Mouse (Mus musculus): ENCODE measurements around the gene Retn. TPM values are rescaled to one million over a fixed set of nuclear protein-coding genes. Genes with fewer than 3 reads are reported as not detected.

Gene Retn
- polyA plus RNA-seq, 1 experiment: 0.39 TPM

DNA sequence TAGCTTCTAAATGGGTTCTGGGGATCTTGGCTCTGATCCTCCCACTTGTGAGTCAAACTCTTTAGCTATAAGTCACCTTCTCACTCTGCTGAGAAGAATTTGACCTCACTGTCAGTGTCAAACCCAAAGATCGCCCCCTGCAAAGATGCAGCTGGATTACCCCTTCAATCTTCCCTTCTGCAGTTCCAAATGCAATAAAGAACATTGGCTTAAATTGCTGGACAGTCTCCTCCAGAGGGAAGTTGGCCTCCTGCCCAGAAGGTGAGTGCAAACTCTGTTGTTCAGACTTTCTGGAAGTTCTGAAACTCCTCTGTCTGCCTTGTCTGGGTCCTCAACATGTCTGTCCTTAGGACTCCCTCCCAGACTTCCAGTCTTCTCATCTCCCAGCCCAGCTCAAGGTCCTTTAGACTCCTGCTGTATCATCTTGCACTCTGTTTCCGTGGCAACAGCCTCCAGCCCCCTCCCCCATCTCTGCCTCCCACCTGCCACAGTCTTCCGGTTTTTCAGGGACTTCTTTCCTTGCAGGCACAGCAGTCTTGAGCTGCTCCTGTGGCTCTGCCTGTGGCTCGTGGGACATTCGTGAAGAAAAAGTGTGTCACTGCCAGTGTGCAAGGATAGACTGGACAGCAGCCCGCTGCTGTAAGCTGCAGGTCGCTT, 1.3 kb downstream of the Retn start:
- no peaks in the 10 kb centered on the region for H3K9me3 ChIP-seq
- H3K4me1 ChIP-seq: peaks cover 58% of the 10 kb centered on the region
- TF ChIP-seq GATA1 (IDR thresholded peaks at IDR 0.05; ENCODE audit: borderline replicate concordance, low read length) (no peak), FLI1 (IDR thresholded peaks at IDR 0.05; ENCODE audit: low read length) (no peak)
- H3K4me3 ChIP-seq (replicated peaks): peak overlapping the region; percentile 8
- no peaks in the 10 kb centered on the region for H3K36me3 ChIP-seq (replicated peaks; ENCODE audit: low read length)
- H3K27me3 ChIP-seq (replicated peaks): peaks cover 27% of the 10 kb centered on the region

DNA sequence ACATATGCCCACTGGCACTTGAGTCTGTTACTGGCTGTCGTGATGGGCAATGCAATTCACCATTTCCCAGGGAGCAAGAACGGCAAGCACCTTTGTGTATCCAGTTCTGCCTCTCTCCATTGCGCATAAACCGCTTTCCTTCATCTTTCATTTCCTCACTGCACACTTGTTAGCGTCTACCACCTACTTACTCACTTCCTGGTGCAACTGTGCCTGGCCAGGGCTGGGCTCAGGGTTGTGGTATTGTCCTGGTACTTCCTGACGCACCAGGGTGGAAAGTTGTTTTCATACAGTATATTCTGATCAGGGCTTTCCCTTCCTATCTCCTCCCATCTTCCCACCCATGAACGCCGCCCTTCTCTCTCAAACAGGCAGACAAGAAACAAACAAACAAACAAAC, 5.3 kb downstream of the Retn start:
- H3K27me3 ChIP-seq (replicated peaks): peaks cover 17% of the 10 kb centered on the region
- H3K36me3 ChIP-seq (replicated peaks; ENCODE audit: low read length): no peaks in the 10 kb centered on the region
- no peak for TF ChIP-seq FLI1 (IDR thresholded peaks at IDR 0.05; ENCODE audit: low read length)
- TF ChIP-seq GATA1 (IDR thresholded peaks at IDR 0.05; ENCODE audit: borderline replicate concordance, low read length): no peak
- peak overlapping the region; percentile 67 for H3K4me3 ChIP-seq (replicated peaks)
- H3K4me1 ChIP-seq: peaks cover 57% of the 10 kb centered on the region
- no peaks in the 10 kb centered on the region for H3K9me3 ChIP-seq

DNA sequence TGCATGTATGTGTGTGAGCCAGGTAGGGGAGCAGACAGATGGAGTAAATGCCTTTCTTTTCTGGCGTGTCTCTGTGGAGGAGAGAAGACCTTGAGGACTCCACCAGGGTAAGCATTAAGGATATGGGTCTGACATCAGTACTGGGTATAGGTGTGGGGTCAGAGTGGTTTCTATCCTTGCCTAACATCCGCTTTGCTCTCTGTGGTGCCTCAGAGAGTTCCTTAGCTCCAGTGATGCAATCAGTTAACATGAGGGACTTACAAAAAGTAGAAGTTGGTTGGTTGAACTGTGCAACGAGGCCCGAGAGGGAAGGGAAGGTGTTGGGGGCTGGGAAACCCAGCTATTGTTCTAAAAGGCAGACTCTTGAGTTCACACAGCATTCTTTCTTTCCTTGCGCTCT, 8.8 kb downstream of the Retn start:
- peaks cover 2% of the 10 kb centered on the region for H3K27me3 ChIP-seq (replicated peaks)
- peaks cover 40% of the 10 kb centered on the region for H3K4me1 ChIP-seq
- TF ChIP-seq GATA1 (IDR thresholded peaks at IDR 0.05; ENCODE audit: borderline replicate concordance, low read length) (no peak), FLI1 (IDR thresholded peaks at IDR 0.05; ENCODE audit: low read length) (no peak)
- H3K4me3 ChIP-seq (replicated peaks): no peak overlapping the region
- H3K9me3 ChIP-seq: no peaks in the 10 kb centered on the region
- H3K36me3 ChIP-seq (replicated peaks; ENCODE audit: low read length): no peaks in the 10 kb centered on the region

DNA sequence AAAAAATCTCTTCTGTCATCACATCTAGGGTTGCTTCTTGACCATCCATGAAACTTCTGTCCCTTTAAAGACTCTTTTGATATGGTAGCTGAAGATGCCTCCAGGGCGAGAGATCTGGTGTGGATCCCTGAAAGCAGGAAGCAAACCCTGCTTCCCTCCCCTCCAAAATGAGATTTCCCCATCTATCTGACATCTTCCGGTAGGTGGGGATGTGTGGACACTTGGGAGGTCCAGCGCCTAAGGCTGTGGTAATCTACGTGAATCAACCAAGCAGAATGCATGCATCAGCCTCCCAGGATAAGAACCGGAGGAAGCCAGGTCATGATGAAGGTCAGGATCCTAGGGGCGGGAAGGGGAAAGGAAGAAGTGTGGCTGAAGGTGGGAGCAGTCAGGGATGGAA, 9.9 kb downstream of the Retn start, which contains the start of gene Mcemp1:
TSS of gene Mcemp1 (plus strand) at position 248 of the 400 bp plus-strand sequence.
- Histone ChIP-seq H3K9me3 (no peaks in the 10 kb centered on the region), H3K27me3 (replicated peaks) (peaks cover 2% of the 10 kb centered on the region), H3K36me3 (replicated peaks; ENCODE audit: low read length) (no peaks in the 10 kb centered on the region), H3K4me3 (replicated peaks) (peak within 1 kb of the TSS; percentile 31), H3K4me1 (peaks cover 38% of the 10 kb centered on the region)
- no peak for TF ChIP-seq FLI1 (IDR thresholded peaks at IDR 0.05; ENCODE audit: low read length)
- no peak for TF ChIP-seq GATA1 (IDR thresholded peaks at IDR 0.05; ENCODE audit: borderline replicate concordance, low read length)

DNA sequence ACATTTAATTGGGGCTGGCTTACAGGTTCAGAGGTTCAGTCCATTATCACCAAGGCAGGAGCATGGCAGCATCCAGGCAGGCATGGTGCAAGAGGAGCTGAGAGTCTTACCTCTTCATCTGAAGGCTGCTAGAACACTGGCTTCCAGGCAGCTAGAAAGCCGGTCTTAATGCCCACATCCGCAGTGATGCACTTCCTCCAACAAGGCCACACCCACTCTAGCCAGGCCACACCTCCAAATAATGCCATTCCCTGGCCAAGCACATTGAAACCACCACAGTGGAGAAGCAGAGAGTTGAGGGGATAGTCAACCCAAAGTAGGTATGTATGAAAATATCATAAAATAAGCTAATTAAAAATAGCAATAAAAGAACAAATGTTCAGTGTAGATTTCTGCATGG, 14.8 kb downstream of the Retn start:
- Histone ChIP-seq H3K4me3 (replicated peaks) (peak overlapping the region; percentile 50), H3K9me3 (no peaks in the 10 kb centered on the region), H3K36me3 (replicated peaks; ENCODE audit: low read length) (no peaks in the 10 kb centered on the region), H3K27me3 (replicated peaks) (peaks cover 2% of the 10 kb centered on the region), H3K4me1 (peaks cover 52% of the 10 kb centered on the region)
- TF ChIP-seq GATA1 (IDR thresholded peaks at IDR 0.05; ENCODE audit: borderline replicate concordance, low read length) (no peak), FLI1 (IDR thresholded peaks at IDR 0.05; ENCODE audit: low read length) (no peak)

DNA sequence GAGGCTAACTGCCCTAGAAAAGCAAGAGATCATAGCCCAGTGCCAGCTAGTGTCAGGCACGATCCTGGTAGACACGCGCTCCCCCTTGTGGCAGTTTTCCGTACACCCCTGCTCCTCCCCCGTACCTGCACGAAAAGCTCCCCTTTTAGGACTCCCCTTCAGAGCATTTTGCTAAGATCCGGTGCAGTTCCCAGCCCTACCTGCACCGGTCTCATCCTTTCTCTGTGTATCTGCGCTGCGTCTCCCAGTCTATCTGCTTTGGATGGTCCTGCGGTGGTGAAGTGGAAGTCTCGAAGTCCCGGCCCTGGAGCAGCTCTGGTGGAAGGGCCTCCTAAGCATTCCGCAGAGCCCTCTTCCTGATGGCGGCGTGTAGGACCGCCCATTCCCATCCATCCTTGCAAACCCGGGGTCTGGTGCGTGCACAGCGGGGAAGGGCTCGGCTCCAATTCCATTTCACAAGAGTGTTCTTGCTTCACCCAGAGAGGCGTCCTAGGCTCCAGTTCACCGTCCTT, 16.5 kb downstream of the Retn start, which contains the start of gene Fcor:
TSS of gene Fcor (minus strand) at position 383 of the 512 bp plus-strand sequence.
- Histone ChIP-seq H3K4me3 (replicated peaks) (peak within 1 kb of the TSS; percentile 94), H3K9me3 (no peaks in the 10 kb centered on the region), H3K36me3 (replicated peaks; ENCODE audit: low read length) (no peaks in the 10 kb centered on the region), H3K27me3 (replicated peaks) (peaks cover 2% of the 10 kb centered on the region), H3K4me1 (peaks cover 53% of the 10 kb centered on the region)
- TF ChIP-seq GATA1 (IDR thresholded peaks at IDR 0.05; ENCODE audit: borderline replicate concordance, low read length) (no peak), FLI1 (IDR thresholded peaks at IDR 0.05; ENCODE audit: low read length) (no peak)

DNA sequence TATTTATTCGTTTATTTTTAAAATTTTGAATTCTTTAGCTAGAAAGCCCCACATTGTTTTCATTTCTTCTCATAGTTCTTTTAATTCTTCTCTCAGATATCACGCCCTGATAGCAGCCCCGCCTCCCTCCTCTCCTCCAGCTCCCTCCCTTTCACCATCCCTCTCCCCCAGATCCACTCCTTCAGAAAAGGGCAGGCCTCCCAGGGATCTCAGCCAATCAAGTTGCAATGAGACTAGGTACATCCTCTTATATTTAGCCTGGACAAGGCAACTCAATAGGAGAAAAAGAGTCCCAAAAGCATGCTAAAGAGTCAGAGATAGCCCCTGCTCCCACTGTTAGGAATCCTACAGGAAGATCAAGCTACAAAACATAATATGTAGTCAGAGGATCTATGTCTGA, 19.1 kb downstream of the Retn start:
- peaks cover 15% of the 10 kb centered on the region for H3K36me3 ChIP-seq (replicated peaks; ENCODE audit: low read length)
- peaks cover 80% of the 10 kb centered on the region for H3K4me1 ChIP-seq
- TF ChIP-seq GATA1 (IDR thresholded peaks at IDR 0.05; ENCODE audit: borderline replicate concordance, low read length) (no peak), FLI1 (IDR thresholded peaks at IDR 0.05; ENCODE audit: low read length) (no peak)
- no peaks in the 10 kb centered on the region for H3K9me3 ChIP-seq
- H3K27me3 ChIP-seq (replicated peaks): no peaks in the 10 kb centered on the region
- H3K4me3 ChIP-seq (replicated peaks): no peak overlapping the region

DNA sequence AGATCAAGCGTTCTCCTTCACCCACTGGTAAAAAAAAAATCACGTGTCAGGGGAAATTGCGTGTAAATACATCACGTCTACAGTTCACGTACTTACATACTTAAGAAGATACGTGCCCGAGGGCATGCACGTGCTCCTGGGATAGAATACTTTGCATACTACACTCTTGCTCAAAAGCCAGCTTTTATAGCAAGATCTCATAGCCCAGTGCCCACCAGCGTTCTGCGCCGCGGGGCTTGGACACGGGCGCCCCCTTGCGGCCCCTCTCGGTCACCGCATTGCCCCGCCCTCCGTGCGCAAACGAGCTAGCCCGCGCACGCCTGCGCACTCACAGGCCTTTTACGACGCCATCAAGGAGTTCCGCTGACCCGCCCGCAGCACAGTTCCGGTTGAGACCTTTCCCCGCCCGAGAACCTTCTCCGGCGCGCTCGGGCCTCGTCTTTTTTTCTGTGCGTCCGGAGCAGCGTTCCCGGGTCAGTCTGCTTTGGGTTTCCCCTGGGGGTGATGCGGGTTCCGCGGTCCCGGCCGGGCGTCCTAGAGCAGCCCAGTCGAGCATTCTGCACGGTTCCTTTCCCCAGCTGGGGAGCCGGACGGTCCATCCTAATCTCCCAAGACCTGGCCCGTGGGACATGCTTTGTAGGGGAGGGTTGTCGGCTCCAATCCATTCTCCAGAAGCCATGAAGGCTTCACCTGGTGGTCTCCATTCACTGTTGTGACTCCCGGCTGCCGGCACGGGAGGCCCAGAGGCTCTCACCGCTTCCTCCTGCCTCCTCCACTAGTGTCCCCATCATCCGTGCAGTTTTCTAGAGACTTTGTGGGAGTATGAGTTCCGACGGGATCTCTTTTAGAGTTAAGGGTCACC, 20.8 kb downstream of the Retn start, which contains the start of gene Trappc5:
TSS of gene Trappc5 (plus strand) at position 169 of the 862 bp plus-strand sequence.
- Histone ChIP-seq H3K9me3 (no peaks in the 10 kb centered on the region), H3K4me3 (replicated peaks) (peak within 1 kb of the TSS; percentile 97), H3K27me3 (replicated peaks) (no peaks in the 10 kb centered on the region), H3K4me1 (peaks cover 80% of the 10 kb centered on the region), H3K36me3 (replicated peaks; ENCODE audit: low read length) (peaks cover 32% of the 10 kb centered on the region)
- TF ChIP-seq FLI1 (IDR thresholded peaks at IDR 0.05; ENCODE audit: low read length) (0 out of 2 replicates have a peak, but pooled peaks have one; percentile 8), GATA1 (IDR thresholded peaks at IDR 0.05; ENCODE audit: borderline replicate concordance, low read length) (no peak)

DNA sequence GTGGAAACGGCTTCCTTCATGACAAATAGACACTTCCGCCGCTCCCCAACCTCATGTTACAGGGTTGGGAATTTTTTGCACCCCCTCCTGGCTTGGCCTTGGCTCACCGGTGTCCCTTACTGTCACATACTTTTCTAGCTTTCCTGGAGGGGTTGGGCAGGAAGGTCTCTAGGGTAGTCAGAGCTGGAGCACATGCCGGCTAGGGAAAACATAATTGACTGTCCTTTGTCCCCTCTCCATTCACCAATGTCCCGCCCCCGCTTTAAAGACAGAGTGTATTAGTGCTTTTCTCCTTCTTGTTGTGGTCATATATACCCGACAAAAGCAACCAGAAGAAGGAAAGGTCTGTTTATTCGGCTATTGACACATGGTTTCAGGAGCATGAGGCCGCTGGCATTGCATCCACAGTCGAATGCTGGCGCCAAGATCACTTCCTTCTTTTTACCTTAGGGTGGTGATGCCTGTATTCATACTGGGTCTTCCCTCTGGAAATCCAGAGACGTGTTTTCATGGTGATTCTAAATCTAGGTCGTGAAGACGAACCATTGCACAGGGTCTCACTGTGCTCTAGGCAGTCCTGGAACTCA, 21.5 kb downstream of the Retn start:
- Histone ChIP-seq H3K36me3 (replicated peaks; ENCODE audit: low read length) (peaks cover 39% of the 10 kb centered on the region), H3K27me3 (replicated peaks) (no peaks in the 10 kb centered on the region), H3K9me3 (no peaks in the 10 kb centered on the region), H3K4me3 (replicated peaks) (peak overlapping the region; percentile 97), H3K4me1 (peaks cover 76% of the 10 kb centered on the region)
- TF ChIP-seq FLI1 (IDR thresholded peaks at IDR 0.05; ENCODE audit: low read length): no peak
- TF ChIP-seq GATA1 (IDR thresholded peaks at IDR 0.05; ENCODE audit: borderline replicate concordance, low read length): no peak

All from megakaryocyte, embryonic 14.5 days (primary cell).